Mouse (Mus musculus) cerebellum, adult 2 months (tissue): ENCODE data around the gene Oosp2.

Experiments used
- CTCF ChIP-seq: fragments of 200-500 bp; IDR thresholded peaks from 2 replicates; pipeline ENCODE4 v1.5.1; 2011; ENCODE audit warnings: low read depth, mild to moderate bottlenecking, control low read depth, low read length, moderate library complexity, borderline replicate concordance; ENCODE audit not compliant: insufficient read depth
- POLR2A ChIP-seq: fragments of 200-500 bp; IDR thresholded peaks from 2 replicates; pipeline ENCODE4 v1.6.1; 2011; ENCODE audit warnings: low read length, control low read depth, borderline replicate concordance; ENCODE audit not compliant: insufficient read depth

GRCm38 (mm10) chr19:11634330-11634729 is 26.0 kb downstream of the Oosp2 start:
- TF ChIP-seq CTCF (no peak), POLR2A (no peak)
